Mouse (Mus musculus) T-helper 1 cell (primary cell): ENCODE measurements around the gene Bicc1.
"Not testable (repeated sequence)": the region's sequence is repeated elsewhere in the genome, so short reads cannot be mapped to it uniquely, and the experiment has no call there.

ENCODE experiments used
- in situ Hi-C: fragments of 300-600 bp; cut with MboI, MseI; formaldehyde crosslinking; loops from one replicate; pipeline ENCODE4 v1.15.1; 2025; ENCODE audit warnings: high pct_unique_total_duplicates

Gene Bicc1

DNA sequence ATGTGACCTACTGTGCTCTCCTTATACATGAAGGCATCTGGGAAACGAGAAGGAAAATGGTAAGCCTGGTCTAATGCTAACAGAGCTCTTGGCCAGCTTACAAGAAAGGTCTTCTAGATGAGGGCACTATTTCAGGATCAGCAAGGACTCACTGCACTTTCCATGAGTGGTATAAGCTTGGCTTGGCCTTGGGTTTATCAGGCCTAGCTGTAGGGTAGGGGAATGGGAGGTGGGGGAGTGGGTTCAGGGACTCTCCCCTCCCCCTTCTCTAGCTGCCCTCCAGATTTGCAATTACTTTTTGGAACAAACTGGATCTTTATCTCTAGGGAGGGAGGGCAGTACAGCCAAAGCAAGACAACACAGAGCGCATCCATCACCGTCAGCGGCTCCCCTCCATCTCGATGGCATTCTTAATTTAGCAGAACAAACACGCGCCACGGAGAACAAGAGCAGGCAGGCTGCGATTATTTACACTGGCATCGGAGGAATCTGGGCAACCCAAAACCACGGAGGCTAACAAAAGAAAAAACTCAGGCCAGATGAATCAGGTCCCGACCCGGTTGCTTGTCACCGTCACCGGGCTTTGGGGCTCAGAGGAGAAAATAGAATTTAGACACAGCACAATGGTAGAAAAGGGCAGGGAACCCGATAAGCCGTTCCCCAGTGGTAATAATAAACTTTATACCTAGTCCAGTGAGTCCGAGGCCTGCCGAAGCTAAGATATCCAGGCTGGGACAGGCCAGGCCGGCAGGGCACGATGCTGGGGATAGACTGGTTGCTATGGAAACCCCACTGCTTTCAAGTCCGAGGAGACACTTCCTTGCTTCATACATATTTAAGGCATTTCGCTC lies 210.0 kb downstream of the Bicc1 start:
- in situ Hi-C loops: no loop called here

DNA sequence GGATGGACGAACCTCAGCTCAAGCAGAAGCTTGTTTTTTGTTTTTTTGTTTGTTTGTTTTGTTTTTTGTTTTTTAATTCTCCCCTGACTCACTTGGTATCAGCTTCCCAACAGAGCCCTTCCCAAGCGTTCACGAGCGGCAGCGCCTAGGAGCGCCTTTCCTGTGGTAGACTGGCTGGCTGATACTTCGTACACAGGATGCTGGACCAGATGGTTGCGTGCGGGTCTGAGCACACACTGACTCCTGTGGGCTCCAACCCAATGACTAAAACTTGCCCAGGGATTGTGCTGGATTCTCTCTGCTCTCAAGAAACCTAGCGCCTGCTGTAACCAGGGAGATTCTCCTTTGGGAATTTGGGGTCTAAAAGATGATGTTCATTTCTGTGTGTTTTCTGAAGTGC lies 211.2 kb downstream of the Bicc1 start:
- in situ Hi-C loops: no loop called here

DNA sequence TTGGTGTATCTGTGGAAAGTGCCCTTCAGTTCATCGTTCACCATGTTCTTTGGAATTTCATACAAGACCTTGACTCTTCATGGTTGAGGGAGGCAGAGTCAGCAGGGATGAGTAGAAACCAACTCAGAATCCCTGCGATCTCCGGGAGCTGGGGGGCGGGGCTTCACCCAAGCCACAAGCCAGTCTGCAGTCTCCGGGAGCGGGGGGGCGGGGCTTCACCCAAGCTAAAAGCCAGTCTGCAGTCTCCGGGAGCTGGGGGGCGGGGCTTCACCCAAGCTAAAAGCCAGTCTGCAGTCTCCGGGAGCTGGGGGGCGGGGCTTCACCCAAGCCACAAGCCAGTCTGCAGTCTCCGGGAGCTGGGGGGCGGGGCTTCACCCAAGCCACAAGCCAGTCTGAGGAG lies 213.4 kb downstream of the Bicc1 start:
- in situ Hi-C loops: not testable (repeated sequence)

DNA sequence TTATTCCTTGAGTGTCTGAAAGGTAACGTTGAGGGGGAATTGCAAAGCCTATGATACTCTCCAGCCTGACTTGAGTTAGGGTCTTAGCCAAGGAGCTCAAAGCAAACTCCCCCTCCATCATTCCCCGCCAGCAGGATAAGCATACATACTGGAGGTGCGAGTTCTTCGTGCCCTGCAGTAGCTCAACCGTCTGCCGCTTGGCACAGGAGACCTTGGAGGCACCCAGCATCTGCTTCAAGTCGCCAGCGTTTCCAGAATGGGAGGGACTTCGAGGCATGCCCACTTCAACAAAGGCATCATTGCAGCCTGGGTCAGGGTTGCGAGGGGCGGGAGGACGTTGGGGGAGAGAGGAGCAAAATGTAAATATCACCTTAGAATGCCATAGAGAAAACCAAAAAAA lies 214.4 kb downstream of the Bicc1 start:
- in situ Hi-C loops: no loop called here

DNA sequence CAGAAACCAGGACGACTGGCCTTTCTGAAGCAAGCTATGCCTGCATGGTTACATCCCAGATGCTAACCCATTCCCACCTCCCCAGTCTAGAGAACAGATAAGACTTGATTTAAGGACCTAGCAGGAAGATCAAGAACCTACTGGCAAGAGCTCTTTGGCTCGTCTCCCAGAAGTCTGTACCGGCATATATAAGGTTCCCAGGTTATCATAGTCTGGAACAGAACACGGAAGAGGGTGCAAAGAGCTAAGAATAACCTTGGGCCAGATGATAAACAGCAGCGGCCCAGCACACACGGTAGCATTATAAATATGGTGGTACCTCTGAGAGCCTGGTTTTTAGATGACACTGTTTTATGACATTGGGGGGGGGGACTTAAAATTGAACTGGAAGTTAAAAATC lies 217.9 kb downstream of the Bicc1 start:
- in situ Hi-C loops: no loop called here

DNA sequence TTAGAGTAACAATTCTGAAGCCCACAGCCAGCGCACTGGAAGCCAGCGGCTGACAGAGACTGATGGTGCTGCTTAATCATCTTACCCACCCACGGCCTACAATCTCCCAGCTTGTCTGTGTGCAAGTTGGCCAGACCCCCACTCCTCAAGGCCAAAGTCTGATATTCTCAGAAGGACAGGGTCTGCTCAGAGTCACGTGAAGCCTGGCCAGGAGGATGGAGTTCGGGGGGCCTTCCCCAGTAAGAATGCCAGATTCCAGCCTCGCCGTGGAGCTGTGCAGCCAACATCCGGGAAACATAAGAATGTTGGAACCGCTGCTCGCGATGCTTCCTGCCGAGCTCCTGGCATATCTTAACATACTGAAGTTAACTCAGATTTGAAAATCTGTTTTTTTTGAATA lies 219.7 kb downstream of the Bicc1 start:
- in situ Hi-C loops: no loop called here

DNA sequence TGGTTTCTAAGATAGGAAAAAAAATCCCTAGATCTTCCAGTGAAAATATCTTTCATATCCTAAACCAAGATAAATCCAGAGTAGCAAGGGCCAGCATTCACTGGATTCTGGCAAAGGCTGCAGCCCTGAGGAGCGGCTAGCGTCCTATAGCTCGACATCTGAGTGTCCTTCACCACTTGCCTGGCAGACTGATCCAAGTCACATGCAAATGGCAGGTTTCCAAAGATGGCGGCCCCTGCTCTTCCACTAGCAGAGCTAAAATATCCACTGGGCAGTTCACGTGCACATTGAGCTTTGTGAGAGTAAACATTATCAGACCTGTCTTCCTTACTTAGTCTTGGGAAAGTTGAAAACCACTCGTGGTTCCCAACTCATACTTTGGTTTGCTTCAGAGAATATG lies 222.1 kb downstream of the Bicc1 start:
- in situ Hi-C loops: no loop called here

DNA sequence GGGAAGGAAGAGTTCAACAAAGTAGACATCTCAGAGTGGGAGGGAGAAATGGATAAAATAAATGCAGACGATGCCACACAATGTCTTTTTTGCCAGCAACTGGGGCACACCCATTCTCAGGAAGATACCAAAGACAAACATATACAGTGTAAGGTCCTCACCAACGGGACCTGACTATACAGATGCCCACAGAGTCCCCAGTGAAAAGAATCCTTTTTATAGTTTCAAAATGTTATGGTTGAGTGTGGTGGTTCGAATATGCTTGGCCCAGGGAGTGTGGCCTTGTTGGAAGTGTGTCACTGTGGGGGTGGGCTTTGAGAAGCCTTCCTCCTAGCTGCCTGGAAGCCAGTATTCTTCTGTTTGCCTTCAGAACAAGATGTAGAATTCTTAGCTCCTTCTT lies 223.5 kb downstream of the Bicc1 start:
- in situ Hi-C loops: no loop called here

DNA sequence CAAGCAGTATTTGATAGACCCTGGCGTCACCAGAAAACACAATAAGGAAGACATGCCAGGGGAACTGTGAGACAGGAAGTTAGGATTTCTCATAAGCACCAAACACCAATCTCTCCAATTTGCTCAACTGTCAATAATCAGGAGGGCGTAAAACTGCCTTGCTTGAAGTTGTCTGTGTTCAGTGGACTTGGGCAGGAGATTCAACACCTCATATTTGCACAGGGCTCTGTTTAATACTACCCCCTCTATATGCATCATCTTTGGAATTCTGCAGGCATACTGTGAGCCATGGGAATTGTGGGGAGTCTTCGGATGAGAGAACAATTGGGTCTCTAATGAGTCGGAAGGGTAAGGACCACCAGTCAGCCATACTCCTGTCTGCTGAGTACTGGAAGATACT lies 233.4 kb downstream of the Bicc1 start:
- in situ Hi-C loops: no loop called here

DNA sequence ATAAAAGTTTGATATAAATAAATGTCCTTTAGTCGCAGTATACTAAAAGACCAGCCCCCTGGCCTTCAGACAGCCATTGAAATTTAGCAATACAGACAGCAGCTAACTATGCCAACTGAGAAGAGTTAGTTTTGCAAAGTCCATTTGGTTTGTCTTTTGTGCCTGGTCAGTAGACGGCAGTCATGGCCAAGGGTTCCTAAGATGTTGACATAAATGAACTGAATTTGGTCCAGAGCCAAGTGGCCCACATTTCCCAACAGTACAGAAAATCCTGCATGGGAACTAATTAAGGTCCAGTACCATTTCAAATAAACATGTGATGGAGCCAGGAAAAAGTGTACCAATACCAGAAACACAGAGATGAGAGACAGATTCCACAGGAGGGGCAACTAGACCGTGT lies 235.2 kb downstream of the Bicc1 start:
- in situ Hi-C loops: no loop called here

DNA sequence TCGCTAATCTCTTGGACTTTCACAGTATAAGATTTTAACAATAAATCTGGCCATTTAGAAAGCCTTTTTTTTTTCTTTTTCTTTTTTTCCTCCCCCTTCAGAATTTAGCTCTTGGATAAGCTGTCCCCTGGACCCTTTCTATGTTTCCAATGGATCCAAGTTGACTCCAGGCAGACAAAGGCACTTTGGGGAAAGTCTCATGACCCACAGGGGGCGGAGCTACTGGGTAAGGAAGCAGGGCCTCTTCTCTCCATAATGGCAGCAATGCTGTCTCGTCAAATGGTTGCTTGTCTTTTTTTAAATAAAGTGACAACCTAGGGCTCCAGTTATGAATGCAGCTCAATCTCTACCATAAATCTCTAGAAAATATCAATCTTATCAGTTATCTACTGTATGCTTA lies 235.6 kb downstream of the Bicc1 start:
- in situ Hi-C loops: no loop called here

DNA sequence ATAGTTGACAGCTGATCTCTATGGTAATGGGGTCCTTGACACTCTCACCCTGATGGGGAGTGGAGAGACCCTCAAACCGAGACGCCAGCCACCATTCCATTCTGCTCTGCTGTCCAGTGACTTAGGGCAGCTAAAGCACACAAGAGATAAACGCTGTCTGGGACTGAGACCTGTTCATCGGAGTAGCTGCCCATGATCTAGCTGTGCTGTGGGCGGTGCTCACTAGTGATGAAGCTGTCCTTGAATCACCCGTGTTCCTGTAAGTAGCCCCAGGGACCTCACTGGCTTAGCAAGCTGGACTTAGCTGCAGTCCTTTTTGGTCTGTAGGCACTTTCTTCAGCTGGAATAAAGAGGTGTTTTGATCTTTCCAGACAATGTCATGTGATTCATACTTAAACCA lies 238.0 kb downstream of the Bicc1 start:
- in situ Hi-C loops: no loop called here

DNA sequence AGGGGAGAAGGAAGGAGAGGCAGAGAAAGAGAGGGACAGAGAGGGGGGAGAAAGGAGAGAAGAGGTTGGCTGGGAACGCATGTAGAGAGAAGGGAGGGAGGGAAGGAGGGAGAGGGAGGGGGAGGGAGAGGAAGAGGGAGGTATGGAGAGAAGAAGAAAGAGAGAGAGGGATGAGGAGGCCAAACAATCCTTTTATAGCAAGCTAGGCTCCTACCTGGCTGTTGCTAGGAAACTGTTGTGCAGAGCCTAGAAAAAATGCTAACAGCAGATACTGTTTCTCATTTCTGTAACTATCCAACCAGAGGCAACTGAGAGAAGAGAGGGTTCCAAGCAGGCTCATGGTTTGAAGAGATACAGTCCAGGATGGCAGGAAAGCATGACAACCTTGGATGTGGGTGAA lies 239.6 kb downstream of the Bicc1 start:
- in situ Hi-C loops: no loop called here

DNA sequence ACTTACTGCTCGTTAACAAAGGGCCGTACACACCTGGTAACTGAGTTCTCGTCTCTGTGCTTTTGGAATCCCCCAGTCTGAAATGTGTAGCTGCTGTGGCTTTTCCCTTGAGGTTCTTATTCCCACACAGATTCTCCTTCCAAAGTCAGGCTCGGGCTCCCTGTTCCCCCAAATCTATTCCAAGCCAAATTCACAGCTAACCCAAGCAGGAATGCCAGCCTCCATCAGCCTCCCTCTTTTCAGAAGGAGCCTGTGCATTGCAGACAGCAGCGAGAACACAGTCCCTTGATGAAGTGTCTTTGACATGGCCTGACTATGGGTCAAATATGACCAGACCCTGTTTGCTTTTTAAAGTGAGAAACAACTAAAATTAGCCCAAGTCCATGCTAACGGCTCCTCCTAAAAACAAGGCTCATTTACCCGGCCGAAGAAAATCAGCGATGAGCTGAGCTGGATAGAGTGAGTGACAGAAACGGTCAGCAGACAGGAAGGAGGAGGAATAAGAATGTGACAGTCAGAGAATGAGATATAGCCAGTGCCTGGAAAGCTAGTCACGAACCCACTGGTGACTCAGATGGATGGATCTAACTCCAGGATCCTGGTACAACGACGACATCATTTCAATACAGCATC lies 240.4 kb downstream of the Bicc1 start:
- in situ Hi-C loops: no loop called here

DNA sequence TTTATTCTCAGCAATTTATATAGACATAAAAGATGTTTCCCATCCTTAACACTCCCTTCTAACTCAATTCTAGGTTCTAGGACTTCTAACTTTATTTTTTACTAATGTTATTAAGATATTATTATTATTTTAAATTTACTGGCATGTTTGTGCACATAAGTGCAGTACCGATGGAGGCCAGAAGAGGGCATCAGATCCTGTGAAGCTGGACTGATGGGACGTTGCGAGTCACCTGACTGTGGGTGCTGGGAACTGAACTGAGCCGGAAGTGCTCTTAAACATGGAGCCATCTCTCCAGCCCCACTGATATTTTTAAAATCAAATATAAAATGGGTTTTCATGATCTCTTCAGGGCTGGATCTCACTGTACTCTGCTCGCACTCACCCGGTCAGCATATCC lies 242.8 kb downstream of the Bicc1 start:
- in situ Hi-C loops: no loop called here

DNA sequence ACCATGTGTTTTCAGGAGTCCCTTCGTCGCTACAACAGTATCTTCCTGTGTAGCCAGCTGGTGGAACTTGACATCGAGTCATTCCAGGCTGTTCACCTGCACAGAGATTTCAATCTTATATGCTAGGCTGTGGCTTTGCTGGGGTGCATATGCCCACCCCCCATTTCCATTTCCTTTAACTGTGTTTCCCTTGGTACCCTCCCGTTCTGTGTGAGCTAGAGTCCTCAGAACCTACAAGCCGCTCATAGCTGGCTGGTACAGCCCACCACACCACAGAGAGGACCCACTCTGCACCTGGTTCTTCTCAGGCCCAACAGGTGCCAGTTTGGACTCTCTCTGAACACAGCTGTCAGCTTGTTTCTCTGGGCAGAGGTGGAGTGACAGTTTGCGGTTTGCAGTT lies 244.4 kb downstream of the Bicc1 start:
- in situ Hi-C loops: no loop called here

DNA sequence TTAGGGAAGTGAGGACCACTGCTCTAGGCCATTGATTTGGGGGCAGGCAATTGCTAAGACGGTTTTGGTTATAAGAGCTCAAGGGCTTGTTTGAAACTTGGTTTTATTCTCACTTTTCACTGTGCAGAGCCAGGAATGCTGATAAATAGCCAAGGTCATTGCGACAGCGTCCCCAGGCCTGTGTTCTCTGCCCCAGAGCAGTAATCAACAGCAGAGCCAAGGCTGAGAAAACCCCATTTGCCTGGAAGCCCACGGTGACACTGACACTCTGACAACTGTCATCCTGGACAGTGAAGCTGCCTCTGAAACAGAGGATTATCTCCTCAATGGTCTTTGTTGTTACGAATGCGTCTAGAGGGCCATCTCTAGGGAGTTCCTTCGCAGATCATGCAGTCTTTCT lies 255.6 kb downstream of the Bicc1 start:
- in situ Hi-C loops: no loop called here

DNA sequence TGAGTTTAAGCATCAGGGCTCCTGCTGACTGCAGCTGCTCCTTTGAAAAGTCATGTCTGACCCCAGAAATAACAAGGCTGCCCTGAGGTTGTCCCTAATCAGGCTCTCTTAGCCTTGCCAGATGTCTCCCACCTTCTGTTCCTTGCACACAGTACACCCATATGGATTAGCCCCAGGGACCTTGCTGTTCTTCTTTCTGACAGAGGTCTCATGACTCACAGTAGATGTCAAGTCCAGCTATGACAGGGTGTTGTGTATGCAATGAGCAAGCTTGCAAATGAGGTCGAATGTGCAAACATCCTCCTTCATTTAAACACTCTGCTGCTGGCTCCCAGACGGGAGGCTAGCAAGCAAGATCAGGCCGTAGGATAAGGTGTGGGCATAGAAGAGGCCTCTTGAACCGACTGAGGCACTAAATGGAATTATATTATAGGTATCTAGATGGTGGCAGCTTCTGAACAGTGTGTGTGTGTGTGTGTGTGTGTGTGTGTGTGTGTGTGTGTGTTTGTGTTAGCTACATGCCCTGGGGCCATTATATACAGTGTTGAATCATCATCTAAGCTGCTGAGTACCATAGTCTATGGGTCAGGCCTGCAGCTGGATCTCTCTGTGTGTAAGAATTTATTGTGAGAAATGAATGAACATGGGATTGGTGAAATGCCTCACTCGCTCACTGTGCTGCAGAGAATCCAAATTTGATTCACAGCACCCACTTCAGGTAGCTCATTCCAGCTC lies 256.6 kb downstream of the Bicc1 start:
- in situ Hi-C loops: no loop called here

DNA sequence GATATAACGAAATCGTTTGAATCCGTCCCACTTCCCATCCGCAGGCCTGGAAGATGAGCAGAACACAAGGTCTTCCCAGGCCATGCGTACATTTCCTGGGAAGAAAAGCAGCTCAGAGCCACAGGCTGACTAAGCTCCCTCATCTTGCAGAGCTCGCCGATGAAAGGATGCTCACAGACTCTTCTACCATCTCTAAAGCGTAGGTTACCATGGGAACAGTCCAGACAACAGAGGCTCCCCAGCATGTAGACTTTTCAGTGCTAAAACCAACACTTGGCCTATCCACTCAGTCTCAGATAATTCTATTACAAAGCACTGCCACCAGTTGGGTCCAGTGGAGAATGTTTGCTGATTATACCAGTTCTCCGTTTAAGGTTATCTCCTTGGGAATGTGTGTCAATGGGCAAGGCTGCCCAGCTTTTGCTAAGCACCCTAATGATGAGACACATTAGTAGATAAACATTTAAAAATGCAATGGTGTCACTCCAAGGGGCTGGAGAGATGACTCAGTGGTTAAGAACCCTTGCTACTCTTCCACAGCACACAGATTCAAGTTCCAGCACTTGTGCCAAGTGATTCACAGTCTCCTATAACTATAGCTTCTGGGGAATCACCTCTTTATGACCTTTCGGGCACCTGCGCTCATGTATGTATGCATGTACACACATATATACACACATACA lies 258.2 kb downstream of the Bicc1 start:
- in situ Hi-C loops: no loop called here

DNA sequence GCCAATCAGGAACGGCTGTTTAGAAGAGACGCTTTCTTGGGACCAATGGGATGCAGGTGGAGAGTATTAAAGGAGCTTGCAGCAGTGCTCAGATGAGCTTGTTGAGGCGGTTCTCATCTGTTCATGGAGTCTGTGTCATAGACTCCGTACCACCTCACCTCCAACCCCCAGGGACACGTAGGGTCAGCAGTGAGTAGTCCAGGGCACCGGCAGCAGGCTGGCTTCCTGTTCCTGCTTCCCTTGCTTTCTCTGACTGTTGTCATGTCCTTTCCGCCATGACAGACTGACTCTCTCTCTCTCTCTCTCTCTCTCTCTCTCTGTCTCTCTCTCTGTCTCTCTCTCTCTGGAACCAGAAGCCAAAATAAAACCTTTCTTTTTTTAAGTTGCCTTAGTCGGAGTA lies 263.6 kb downstream of the Bicc1 start:
- in situ Hi-C loops: no loop called here

DNA sequence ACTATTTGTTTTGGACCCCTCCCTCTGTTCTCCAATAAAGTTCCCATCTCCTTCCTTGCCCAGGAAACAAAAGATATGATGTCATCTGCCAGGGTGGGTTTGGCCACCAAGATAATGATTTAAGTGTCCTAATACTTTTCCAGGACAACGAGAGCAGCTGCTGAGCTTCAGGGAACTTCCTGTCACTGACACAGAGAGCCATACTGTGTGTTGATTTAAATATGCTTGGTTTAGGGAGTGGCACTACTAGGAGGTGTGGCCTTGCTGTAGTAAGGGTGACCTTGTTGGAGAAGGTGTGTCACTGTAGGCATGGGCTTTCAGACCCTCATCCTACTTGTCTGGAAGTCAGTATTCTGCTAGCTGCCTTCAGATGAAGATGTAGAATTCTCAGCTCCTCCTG lies 281.5 kb downstream of the Bicc1 start:
- in situ Hi-C loops: no loop called here

DNA sequence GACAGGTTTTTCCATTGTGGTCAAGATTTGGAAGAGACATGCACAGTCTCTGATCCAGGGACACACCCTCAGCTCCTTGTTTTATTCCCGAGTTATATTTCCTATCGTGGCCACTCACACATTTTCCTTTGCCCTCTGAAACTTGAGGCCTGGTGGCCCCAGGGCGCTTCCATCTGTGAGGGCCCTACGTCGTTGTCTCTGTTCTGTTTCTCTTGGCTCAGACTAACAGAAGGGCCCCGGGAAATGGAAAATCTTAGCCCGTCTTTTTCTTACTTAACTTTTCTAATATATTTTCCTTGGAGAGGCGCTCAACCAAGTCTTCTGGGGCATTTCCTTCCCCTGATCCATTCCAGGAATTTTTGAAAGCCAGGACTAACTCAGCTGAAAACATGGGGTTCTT lies 281.9 kb downstream of the Bicc1 start:
- in situ Hi-C loops: no loop called here
